Mouse (Mus musculus) liver, embryonic 14.5 days (tissue): ENCODE measurements around the gene Pard6b. TPM values are rescaled to one million over a fixed set of nuclear protein-coding genes. Genes with fewer than 3 reads are reported as not detected.

Experiments
- ATAC-seq: fragments of 200-750 bp; cut with Nextera tagmentation; 2 replicates; pipeline ENCODE4 v1.8.0; 2017; ENCODE audit warnings: moderate number of reproducible peaks, mild to moderate bottlenecking, moderate library complexity; ENCODE audit not compliant: insufficient read depth
- DNase-seq, 3 experiments: peaks; one replicate each; pipeline ENCODE4 v3.0.0-alpha.2; 2012 to 2013; ENCODE audit warnings: low read depth in 3 of 3, low spot score in 3 of 3
- H3K27ac ChIP-seq: fragments of 300-500 bp; sonication (generic); 2 replicates; pipeline ENCODE4 v1.5.1; 2014; ENCODE audit warnings: moderate library complexity, mild to moderate bottlenecking, control low read depth, inconsistent platforms
- H3K27me3 ChIP-seq: fragments of 300-500 bp; sonication (generic); 2 replicates; pipeline ENCODE4 v1.6.1; 2014; ENCODE audit warnings: mild to moderate bottlenecking, low read length, moderate library complexity; ENCODE audit not compliant: control insufficient read depth, insufficient read depth
- H3K36me3 ChIP-seq: fragments of 300-500 bp; sonication (generic); replicated peaks from 2 replicates; pipeline ENCODE4 v1.6.1; 2014; ENCODE audit warnings: low read depth; ENCODE audit not compliant: control insufficient read depth, insufficient read depth
- H3K4me1 ChIP-seq, 2 experiments: fragments of 200-500 bp in 1 of 2; fragments of 300-500 bp in 1 of 2; sonication (generic) in 1 of 2; replicated peaks; 2 replicates each; pipeline ENCODE4 v1.6.1; 2012 to 2014; ENCODE audit warnings: antibody characterized with exemption in 1 of 2, inconsistent platforms in 1 of 2, low read length in 1 of 2; ENCODE audit not compliant: control insufficient read depth in 2 of 2, insufficient read depth in 2 of 2
- H3K4me2 ChIP-seq: fragments of 300-500 bp; sonication (generic); 2 replicates; pipeline ENCODE4 v1.6.1; 2014; ENCODE audit warnings: low read depth, mild to moderate bottlenecking, control low read depth, moderate library complexity
- H3K4me3 ChIP-seq, 2 experiments: fragments of 200-500 bp in 1 of 2; fragments of 300-500 bp in 1 of 2; sonication (generic) in 1 of 2; 2 replicates each; pipeline ENCODE4 v1.5.1; 2012 to 2014; ENCODE audit warnings: low read depth in 2 of 2, low read length in 2 of 2, mild to moderate bottlenecking in 2 of 2, control low read depth in 1 of 2, inconsistent platforms in 1 of 2, moderate library complexity in 1 of 2; ENCODE audit not compliant: insufficient read depth in 1 of 2
- H3K9ac ChIP-seq: fragments of 300-500 bp; sonication (generic); replicated peaks from 2 replicates; pipeline ENCODE4 v1.6.1; 2014; ENCODE audit warnings: mild to moderate bottlenecking, control low read depth, moderate library complexity
- H3K9me3 ChIP-seq: fragments of 300-500 bp; sonication (generic); 2 replicates; pipeline ENCODE4 v1.6.1; 2016; ENCODE audit warnings: low read length, mixed read lengths; ENCODE audit not compliant: control insufficient read depth
- CTCF ChIP-seq: IDR thresholded peaks from 2 replicates; pipeline ENCODE4 v1.5.1; 2016; ENCODE audit warnings: antibody characterized with exemption, low read depth, control low read depth
- EP300 ChIP-seq: IDR thresholded peaks from 2 replicates; pipeline ENCODE4 v1.6.1; 2016; ENCODE audit warnings: antibody characterized with exemption, low read depth
- WGBS: fragments of 180-500 bp; shearing (Covaris S2); extraction: QIAGEN DNeasy Blood & Tissue Kit; methylation state at CpG from one replicate; pipeline ENCODE4 v1.1.7; 2014; ENCODE audit not compliant: insufficient replicate concordance; 5-methylcytosine and 5-hydroxymethylcytosine counted together
- polyA plus RNA-seq, 2 experiments: library from polyadenylated mRNA; depleted of rRNA in 1 of 2; stranded (reverse) in 1 of 2; unstranded in 1 of 2; fragments of >200 nt; fragmentation: Nextera tagmentation in 1 of 2; extraction: Ambion mirVana in 1 of 2; gene quantifications; 2 replicates each; pipeline versions ENCODE4 v1.2.1 to v1.2.3; 2012 to 2014

Gene Pard6b
- polyA plus RNA-seq, 2 experiments = 1.8 to 2.2 TPM

GRCm38 (mm10) chr2:168111902-168112301 is 31.1 kb downstream of the Pard6b start:
- H3K27me3 ChIP-seq = no peaks in the 10 kb centered on the region
- no peak overlapping the region for H3K4me3 ChIP-seq
- no peak overlapping the region for H3K4me2 ChIP-seq
- ATAC-seq (no peak), DNase-seq (peak in 1 of 3 experiments; percentile 39)
- TF ChIP-seq EP300 (no peak), CTCF (peak; percentile 95)
- H3K27ac ChIP-seq = no peak overlapping the region
- H3K9me3 ChIP-seq = no peaks in the 10 kb centered on the region
- peaks cover under 1 to 7% of the 10 kb centered on the region in 2 experiments; a peak in 1 of 4 replicates for H3K4me1 ChIP-seq
- H3K36me3 ChIP-seq = no peaks in the 10 kb centered on the region
- no peak overlapping the region for H3K9ac ChIP-seq
- WGBS = 7% methylated on average over 7 of the region's 7 CpGs

GRCm38 (mm10) chr2:168113263-168113662 is 32.5 kb downstream of the Pard6b start:
- TF ChIP-seq CTCF (no peak), EP300 (no peak)
- Histone ChIP-seq H3K9ac (no peak overlapping the region), H3K36me3 (no peaks in the 10 kb centered on the region), H3K4me2 (no peak overlapping the region), H3K27ac (no peak overlapping the region), H3K9me3 (no peaks in the 10 kb centered on the region), H3K4me1 (peaks cover 2 to 8% of the 10 kb centered on the region in 2 experiments; a peak in 1 of 4 replicates), H3K4me3 (no peak overlapping the region), H3K27me3 (no peaks in the 10 kb centered on the region)
- DNase-seq = no peak
- 73% methylated on average over 9 of the region's 9 CpGs for WGBS
- no peak for ATAC-seq

GRCm38 (mm10) chr2:168113692-168114091 is 32.9 kb downstream of the Pard6b start:
- DNase-seq (no peak), ATAC-seq (no peak)
- H3K9me3 ChIP-seq = no peaks in the 10 kb centered on the region
- H3K4me3 ChIP-seq = no peak overlapping the region
- H3K27me3 ChIP-seq = no peaks in the 10 kb centered on the region
- no peak overlapping the region for H3K4me2 ChIP-seq
- TF ChIP-seq CTCF (peak; percentile 32), EP300 (no peak)
- 29% methylated on average over 5 of the region's 5 CpGs for WGBS
- H3K27ac ChIP-seq = no peak overlapping the region
- H3K4me1 ChIP-seq = peaks cover 2 to 8% of the 10 kb centered on the region in 2 experiments; a peak in 1 of 4 replicates
- H3K36me3 ChIP-seq = no peaks in the 10 kb centered on the region
- no peak overlapping the region for H3K9ac ChIP-seq

DNA sequence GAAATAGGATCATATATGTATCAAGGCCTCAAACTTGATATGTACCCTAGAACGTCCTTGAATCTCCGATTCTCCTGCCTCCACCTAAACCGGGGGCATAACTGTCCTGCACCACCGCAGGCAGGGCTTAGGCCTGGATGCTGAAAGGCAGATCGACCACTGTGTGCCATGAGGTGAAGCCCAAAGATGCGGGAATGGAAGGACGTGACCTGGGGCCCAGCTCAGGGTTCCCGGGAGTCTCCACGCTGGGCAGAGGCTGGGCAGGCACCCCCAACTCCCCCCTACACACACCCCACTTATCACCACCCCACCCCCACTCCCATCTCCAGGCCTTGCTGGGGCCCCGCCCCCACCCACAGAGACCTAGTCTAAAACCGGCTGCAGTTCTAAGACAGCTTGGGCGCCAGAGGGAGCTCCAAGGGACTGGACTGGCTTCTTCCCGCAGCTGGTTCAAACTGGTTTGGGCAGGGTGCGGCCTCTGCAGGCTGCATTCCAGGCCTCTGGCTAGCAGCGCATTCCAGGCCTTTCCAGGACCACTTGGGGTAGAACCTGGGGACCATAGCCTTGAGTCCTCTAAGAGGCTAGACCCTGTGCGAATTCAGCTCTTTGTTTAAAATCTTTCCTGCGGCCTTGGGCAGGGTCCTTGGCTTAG is 34.0 kb downstream of the Pard6b start:
- no peak overlapping the region for H3K4me3 ChIP-seq
- H3K4me1 ChIP-seq = peaks cover 2 to 8% of the 10 kb centered on the region in 2 experiments; a peak in 1 of 4 replicates
- TF ChIP-seq CTCF (peak; percentile 62), EP300 (peak; percentile 28; the same call in 1 of the 2 replicates)
- H3K9ac ChIP-seq = no peak overlapping the region
- DNase-seq (peak in 2 of 3 experiments; percentile 36 to 41), ATAC-seq (peak; percentile 45)
- H3K36me3 ChIP-seq = no peaks in the 10 kb centered on the region
- H3K27me3 ChIP-seq = no peaks in the 10 kb centered on the region
- H3K9me3 ChIP-seq = no peaks in the 10 kb centered on the region
- no peak overlapping the region for H3K4me2 ChIP-seq
- H3K27ac ChIP-seq = no peak overlapping the region
- WGBS = 32% methylated on average over 17 of the region's 17 CpGs

DNA sequence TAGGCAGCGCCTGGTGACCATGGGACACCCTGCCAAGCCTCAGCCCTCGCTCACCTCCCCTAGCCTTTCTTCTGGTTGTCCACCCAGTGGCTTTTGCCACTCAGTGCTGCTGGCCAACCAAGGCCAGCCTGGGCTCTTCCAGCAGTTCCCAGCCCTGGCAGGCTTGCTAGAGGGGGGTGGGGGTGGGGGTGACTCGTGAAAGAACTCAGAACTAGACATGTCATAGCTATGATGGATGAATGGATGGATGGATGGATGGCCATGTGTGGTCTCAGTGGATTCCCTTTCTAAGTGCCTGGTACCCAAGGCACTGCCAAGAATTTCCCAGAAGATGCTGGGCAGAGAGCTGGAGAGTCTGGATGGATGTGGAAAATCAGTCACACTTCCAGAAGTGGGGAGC is 35.0 kb downstream of the Pard6b start:
- TF ChIP-seq EP300 (no peak), CTCF (no peak)
- peaks cover 2 to 8% of the 10 kb centered on the region in 2 experiments; a peak in 1 of 4 replicates for H3K4me1 ChIP-seq
- no peaks in the 10 kb centered on the region for H3K36me3 ChIP-seq
- no peak for DNase-seq
- H3K4me2 ChIP-seq = no peak overlapping the region
- H3K9ac ChIP-seq = no peak overlapping the region
- H3K9me3 ChIP-seq = no peaks in the 10 kb centered on the region
- H3K27me3 ChIP-seq = no peaks in the 10 kb centered on the region
- H3K4me3 ChIP-seq = no peak overlapping the region
- H3K27ac ChIP-seq = no peak overlapping the region
- 79% methylated on average over 3 of the region's 3 CpGs for WGBS
- ATAC-seq = no peak
